Mouse (Mus musculus) CD4-positive, CD25-positive, alpha-beta regulatory T cell (primary cell): ENCODE measurements around the gene H2-M10.4. TPM values are rescaled to one million over a fixed set of nuclear protein-coding genes. Genes with fewer than 3 reads are reported as not detected.

Source experiments
- polyA plus RNA-seq: library from polyadenylated mRNA; unstranded; fragments of 100-300 nt; shearing (Covaris generic); gene quantifications from one replicate; pipeline ENCODE4 v1.2.1, GENCODE M21; 2017

Gene H2-M10.4
- not detected for polyA plus RNA-seq

GRCm38 (mm10) chr17:36462234-36462633 lies at the start of gene H2-M10.4:
H2-M10.4 (minus strand) TSS chr17:36462334.

Other genes with a start within 250 kb of the H2-M10.4 start
- 168 TPM for gene Rpp21, start 204.3 kb downstream of the H2-M10.4 start, polyA plus RNA-seq
- 24.5 TPM for gene Trim39, start 190.1 kb downstream of the H2-M10.4 start, polyA plus RNA-seq
- not detected for gene H2-M10.2, start 175.8 kb downstream of the H2-M10.4 start, polyA plus RNA-seq
- gene H2-M10.1, start 136.2 kb downstream of the H2-M10.4 start, polyA plus RNA-seq: not detected
- gene H2-M10.3, start 93.9 kb downstream of the H2-M10.4 start, polyA plus RNA-seq: not detected
- not detected for gene H2-M11, start 84.7 kb upstream of the H2-M10.4 start, polyA plus RNA-seq
- not detected for gene H2-M9, start 180.3 kb upstream of the H2-M10.4 start, polyA plus RNA-seq
- not detected for gene H2-M1, start 209.9 kb upstream of the H2-M10.4 start, polyA plus RNA-seq